Mouse (Mus musculus) hindbrain, embryonic 16.5 days (tissue): Measurements from ENCODE around the gene Rbm42. TPM values are rescaled to one million over a fixed set of nuclear protein-coding genes. Genes with fewer than 3 reads are reported as not detected.

Experiments used
- ATAC-seq: fragments of 200-750 bp; cut with Nextera tagmentation; 2 replicates; pipeline ENCODE4 v1.8.0; 2017; ENCODE audit warnings: moderate TSS enrichment, moderate library complexity
- H3K27ac ChIP-seq: fragments of 300-500 bp; sonication (generic); 2 replicates; pipeline ENCODE4 v1.5.1; 2014; ENCODE audit warnings: low read depth, mild to moderate bottlenecking, control low read depth, low read length, moderate library complexity
- H3K27me3 ChIP-seq: fragments of 300-500 bp; sonication (generic); replicated peaks from 2 replicates; pipeline ENCODE4 v1.6.1; 2014; ENCODE audit warnings: low read length; ENCODE audit not compliant: control insufficient read depth, insufficient read depth
- H3K36me3 ChIP-seq: fragments of 300-500 bp; sonication (generic); 2 replicates; pipeline ENCODE4 v1.6.1; 2014; ENCODE audit warnings: mild to moderate bottlenecking, low read length, moderate library complexity, mixed read lengths; ENCODE audit not compliant: control insufficient read depth, insufficient read depth
- H3K4me1 ChIP-seq: fragments of 300-500 bp; sonication (generic); 2 replicates; pipeline ENCODE4 v1.6.1; 2014; ENCODE audit warnings: low read depth, low read length; ENCODE audit not compliant: control insufficient read depth, insufficient read depth
- H3K4me2 ChIP-seq: fragments of 300-500 bp; sonication (generic); 2 replicates; pipeline ENCODE4 v1.6.1; 2014; ENCODE audit warnings: mild to moderate bottlenecking, low read length, control low read depth, moderate library complexity
- H3K4me3 ChIP-seq: fragments of 300-500 bp; sonication (generic); 2 replicates; pipeline ENCODE4 v1.5.1; 2014; ENCODE audit warnings: mild to moderate bottlenecking, low read length, control low read depth, moderate library complexity
- H3K9ac ChIP-seq: fragments of 300-500 bp; sonication (generic); 2 replicates; pipeline ENCODE4 v1.6.1; 2014; ENCODE audit warnings: low read depth, mild to moderate bottlenecking, control low read depth, low read length, moderate library complexity
- H3K9me3 ChIP-seq: fragments of 300-500 bp; sonication (generic); 2 replicates; pipeline ENCODE4 v1.6.1; 2014; ENCODE audit warnings: mild to moderate bottlenecking, low read length, moderate library complexity; ENCODE audit not compliant: control insufficient read depth
- WGBS: fragments of 180-500 bp; shearing (Covaris S2); extraction: QIAGEN DNeasy Blood & Tissue Kit; methylation state at CpG from one replicate; pipeline ENCODE4 v1.1.7; 2014; 5-methylcytosine and 5-hydroxymethylcytosine counted together
- polyA plus RNA-seq: library from polyadenylated mRNA; unstranded; fragments of >200 nt; fragmentation: Nextera tagmentation; extraction: Ambion mirVana; gene quantifications from 2 replicates; pipeline ENCODE4 v1.2.1, GENCODE M21; 2015

Gene Rbm42
- polyA plus RNA-seq, 1 experiment from 2014 or later: 125 TPM

DNA sequence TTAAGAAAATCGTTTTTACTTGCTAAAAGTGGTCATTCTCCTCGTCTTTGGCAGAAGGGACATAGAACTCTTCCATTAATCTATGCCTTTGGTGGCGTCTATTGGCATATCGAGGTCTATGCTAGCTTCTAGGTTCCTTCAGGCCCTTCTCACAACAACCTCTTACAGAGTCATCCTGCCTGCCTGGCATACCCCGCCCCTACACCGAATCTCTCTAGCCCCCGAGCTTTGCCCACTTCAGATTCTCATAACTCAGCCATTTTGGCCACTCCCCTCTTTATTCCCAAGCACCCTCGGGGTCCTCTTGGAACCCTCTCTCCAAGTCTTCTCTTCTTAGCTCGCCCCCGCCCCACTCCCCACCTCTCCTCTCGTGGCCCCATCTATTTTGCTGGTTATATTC is 15.2 kb upstream of the Rbm42 start:
- Histone ChIP-seq H3K27ac (peak overlapping the region; percentile 84), H3K27me3 (no peaks in the 10 kb centered on the region), H3K4me2 (peak overlapping the region; percentile 93), H3K9me3 (no peaks in the 10 kb centered on the region), H3K36me3 (0 out of 2 replicates have a peak, but pooled peaks cover 3% of the 10 kb centered on the region), H3K9ac (peak overlapping the region; percentile 75), H3K4me1 (peaks cover 10% of the 10 kb centered on the region), H3K4me3 (peak overlapping the region; percentile 72)
- 3% methylated on average over 11 of the region's 11 CpGs for WGBS
- ATAC-seq: peak; percentile 73

DNA sequence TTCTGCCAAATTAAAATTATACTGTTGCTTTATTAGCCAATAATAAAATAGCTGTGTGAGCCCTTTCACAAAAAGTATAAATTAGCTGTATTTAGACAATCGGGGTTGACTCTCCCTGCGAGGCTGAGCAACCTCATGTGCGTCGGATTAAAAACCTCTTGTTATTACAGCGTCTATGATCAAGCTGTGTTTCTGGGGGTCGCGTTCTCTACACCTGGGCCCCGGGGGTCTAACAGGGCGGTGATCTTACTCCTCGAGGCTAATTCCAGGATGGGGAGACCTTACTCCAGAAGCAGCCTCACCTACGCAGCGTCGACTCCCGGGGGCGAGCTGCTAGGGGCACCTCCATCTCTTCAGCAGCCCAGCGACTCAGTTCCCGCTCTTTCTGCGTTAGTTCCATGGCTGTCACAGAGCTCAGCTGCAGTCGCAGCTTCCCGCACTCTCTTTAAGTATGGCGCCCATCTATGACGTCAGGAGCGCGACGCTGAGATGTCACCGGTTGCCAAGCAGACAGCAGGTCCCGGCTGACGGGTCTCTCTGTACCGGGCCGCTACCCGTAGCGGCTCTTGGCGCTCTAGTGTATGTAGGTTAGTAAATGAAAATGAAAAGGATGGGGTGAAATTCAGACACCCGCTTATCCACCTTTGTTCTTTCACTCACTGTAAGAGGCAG is 14.5 kb upstream of the Rbm42 start, which contains the start of gene Haus5:
Haus5 (minus strand) TSS at position 466 of the 672 bp plus-strand sequence.
- H3K27ac ChIP-seq: peak within 1 kb of the TSS; percentile 84
- H3K36me3 ChIP-seq: peaks cover 7% of the 10 kb centered on the region; the same call in 1 of the 2 replicates
- H3K9ac ChIP-seq: peak within 1 kb of the TSS; percentile 75
- H3K9me3 ChIP-seq: no peaks in the 10 kb centered on the region
- peak; percentile 96 for ATAC-seq
- WGBS: under 1% methylated on average over 34 of the region's 34 CpGs
- H3K4me2 ChIP-seq: peak within 1 kb of the TSS; percentile 93
- H3K4me3 ChIP-seq: peak within 1 kb of the TSS; percentile 72
- peaks cover 10% of the 10 kb centered on the region for H3K4me1 ChIP-seq
- H3K27me3 ChIP-seq: no peaks in the 10 kb centered on the region

DNA sequence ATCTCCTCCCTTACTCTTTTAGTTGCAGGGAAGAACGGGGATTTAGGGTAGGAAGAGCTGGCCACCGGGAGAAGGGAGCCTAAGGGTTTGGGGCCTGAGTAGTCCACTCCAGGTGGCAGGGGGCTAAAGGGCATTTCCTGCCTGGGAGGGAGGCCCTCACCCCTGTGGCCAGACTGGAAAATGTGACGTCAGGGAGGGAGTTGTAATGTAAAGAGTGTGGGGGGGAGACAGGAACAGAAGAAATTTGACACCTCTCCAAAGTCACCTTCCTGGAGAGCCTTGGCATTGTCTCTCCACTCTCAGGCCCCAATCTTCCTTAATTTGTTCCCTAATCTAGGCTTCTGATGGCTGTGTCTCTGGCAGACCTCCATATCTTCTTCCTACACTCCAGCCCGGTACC is 11.0 kb downstream of the Rbm42 start:
- H3K27me3 ChIP-seq: peaks cover 26% of the 10 kb centered on the region
- no peak for ATAC-seq
- H3K36me3 ChIP-seq: peaks cover 31% of the 10 kb centered on the region

DNA sequence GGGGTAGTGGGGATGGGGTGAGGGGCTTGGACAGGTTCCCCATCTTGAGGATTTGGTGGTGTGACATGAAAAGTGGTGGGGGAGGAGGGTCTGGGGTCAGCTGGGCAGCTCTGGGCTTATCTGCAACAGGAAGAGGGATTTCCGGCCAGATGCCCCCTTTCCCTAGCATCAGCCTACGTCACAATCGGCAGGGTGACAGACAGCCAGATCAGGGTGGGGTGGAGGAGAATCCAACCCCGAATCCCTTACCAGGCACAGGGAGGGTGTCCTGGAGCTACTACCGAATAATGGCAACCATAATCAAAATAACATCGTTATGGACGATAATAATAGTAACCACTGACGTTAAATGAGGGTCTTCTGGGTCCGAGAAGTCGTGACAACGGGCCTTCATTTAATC is 13.7 kb downstream of the Rbm42 start:
- Histone ChIP-seq H3K9me3 (no peaks in the 10 kb centered on the region), H3K36me3 (peaks cover 13% of the 10 kb centered on the region), H3K27ac (no peak overlapping the region), H3K9ac (no peak overlapping the region), H3K27me3 (peaks cover 45% of the 10 kb centered on the region), H3K4me1 (peaks cover 3% of the 10 kb centered on the region; the same call in 1 of the 2 replicates), H3K4me2 (no peak overlapping the region), H3K4me3 (no peak overlapping the region)
- 31% methylated on average over 11 of the region's 11 CpGs for WGBS
- ATAC-seq: no peak

More for the DNA sequence above, 11.0 kb downstream of the Rbm42 start:
- WGBS: 31% methylated on average over 4 of the region's 4 CpGs
- Histone ChIP-seq H3K4me1 (peaks cover 3% of the 10 kb centered on the region; the same call in 1 of the 2 replicates), H3K4me3 (no peak overlapping the region), H3K27ac (no peak overlapping the region), H3K9me3 (no peaks in the 10 kb centered on the region), H3K9ac (no peak overlapping the region), H3K4me2 (no peak overlapping the region)

DNA sequence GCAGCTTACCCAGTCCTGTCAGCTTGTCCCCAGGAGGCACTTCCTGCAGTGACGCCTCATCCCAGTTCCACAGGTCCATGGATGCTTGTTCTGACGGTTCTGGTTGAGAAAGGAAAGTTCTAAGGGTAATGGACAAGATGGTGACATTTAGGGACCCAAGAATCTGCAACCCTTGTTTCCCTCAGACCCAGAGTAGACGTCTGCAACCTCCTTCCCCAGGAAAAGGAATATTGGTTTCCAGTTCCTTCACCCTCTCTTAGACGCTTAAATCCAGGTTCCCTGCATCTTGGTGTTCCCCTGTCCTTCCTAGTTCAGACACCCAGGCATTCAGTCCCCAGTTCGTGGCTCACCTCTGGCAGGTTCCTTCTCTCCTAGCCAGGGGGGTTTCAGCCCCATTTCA is 14.4 kb downstream of the Rbm42 start, which contains the start of gene Etv2:
Etv2 (minus strand) TSS at position 101 of the 400 bp plus-strand sequence.
- peaks cover 7% of the 10 kb centered on the region for H3K36me3 ChIP-seq
- H3K4me3 ChIP-seq: no peak within 1 kb of the TSS
- no peak within 1 kb of the TSS for H3K27ac ChIP-seq
- H3K4me1 ChIP-seq: peaks cover 3% of the 10 kb centered on the region; the same call in 1 of the 2 replicates
- H3K9me3 ChIP-seq: no peaks in the 10 kb centered on the region
- peak within 1 kb of the TSS; percentile 18; the same call in 1 of the 2 replicates for H3K4me2 ChIP-seq
- H3K9ac ChIP-seq: no peak within 1 kb of the TSS
- WGBS: 1% methylated on average over 5 of the region's 5 CpGs
- ATAC-seq: no peak
- peaks cover 45% of the 10 kb centered on the region for H3K27me3 ChIP-seq

DNA sequence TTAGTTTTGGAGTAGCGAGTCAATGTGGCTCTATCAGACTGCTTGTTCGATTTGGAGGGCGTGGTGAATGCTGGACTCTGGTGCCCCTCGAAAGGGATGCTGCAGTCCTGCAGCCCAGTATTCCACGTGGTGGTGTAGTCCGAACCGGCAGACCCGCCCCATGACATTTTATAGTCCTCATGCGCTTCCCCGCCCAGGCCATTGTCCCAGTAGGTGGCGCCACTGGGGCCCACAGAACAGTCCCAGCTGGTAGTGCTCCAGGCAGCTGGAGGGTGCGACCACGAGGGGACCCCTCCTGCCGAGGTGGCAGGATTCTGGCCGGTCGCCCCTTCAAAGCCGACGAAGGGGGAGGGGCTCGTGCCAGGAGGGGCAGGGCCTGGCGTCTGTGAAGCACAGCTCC is 15.5 kb downstream of the Rbm42 start:
- no peak overlapping the region for H3K9ac ChIP-seq
- H3K9me3 ChIP-seq: no peaks in the 10 kb centered on the region
- WGBS: under 1% methylated on average over 20 of the region's 20 CpGs
- H3K36me3 ChIP-seq: no peaks in the 10 kb centered on the region
- peaks cover 3% of the 10 kb centered on the region; the same call in 1 of the 2 replicates for H3K4me1 ChIP-seq
- no peak overlapping the region for H3K27ac ChIP-seq
- H3K27me3 ChIP-seq: peaks cover 47% of the 10 kb centered on the region
- no peak overlapping the region for H3K4me3 ChIP-seq
- ATAC-seq: no peak
- H3K4me2 ChIP-seq: peak overlapping the region; percentile 18; the same call in 1 of the 2 replicates

DNA sequence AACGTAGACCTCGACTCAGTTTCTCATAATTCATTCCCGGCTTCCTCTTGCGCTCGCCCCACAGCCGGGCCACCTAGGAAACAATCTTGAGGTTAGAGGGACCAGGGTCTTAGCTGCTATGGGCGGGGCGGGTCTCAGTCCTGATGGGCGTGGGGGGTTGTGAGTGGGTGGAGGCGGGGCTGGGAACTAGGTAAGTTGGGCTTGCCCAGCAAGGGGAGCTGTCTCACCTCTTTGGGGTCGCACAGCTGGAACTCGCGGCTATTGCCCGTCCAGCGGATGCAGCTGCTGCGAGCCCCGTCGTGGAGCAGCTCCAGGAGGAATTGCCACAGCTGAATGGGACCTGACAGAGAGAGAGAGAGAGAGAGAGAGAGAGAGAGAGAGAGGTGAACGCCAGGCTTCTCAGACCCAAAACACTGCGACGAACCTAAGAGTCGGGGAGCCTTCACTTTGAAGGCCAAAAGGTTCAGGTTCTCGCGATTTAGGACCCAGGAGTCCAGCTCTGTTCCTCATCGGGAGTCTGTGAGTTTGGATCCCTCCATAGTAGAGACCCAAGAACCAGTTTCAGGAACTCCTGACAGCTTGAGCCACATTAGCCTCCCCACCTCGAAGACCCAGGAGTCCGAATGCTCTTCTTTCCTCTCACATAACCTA is 16.2 kb downstream of the Rbm42 start:
- H3K27me3 ChIP-seq: peaks cover 47% of the 10 kb centered on the region

DNA sequence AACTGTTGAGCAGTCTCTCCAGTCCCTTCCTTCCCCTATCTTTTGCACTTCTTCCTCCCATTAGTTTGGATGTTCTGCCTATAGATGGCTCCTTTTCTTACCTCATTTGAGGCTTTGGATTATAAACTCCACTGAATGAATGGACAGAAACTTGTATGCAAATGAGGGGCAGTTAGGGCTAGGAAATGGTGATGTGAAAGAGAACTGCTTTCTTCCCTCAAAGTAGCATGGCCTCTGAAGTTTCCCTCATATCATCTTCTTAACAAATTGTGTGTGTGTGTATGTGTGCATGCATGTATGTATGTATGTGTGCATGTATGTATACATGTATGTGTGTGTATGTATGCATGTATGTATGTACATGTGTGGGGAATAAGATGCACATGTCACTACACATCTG is 21.1 kb downstream of the Rbm42 start:
- Histone ChIP-seq H3K4me1 (peaks cover 9% of the 10 kb centered on the region), H3K27me3 (peaks cover 20% of the 10 kb centered on the region), H3K4me3 (no peak overlapping the region), H3K27ac (no peak overlapping the region), H3K9me3 (no peaks in the 10 kb centered on the region), H3K9ac (no peak overlapping the region), H3K4me2 (no peak overlapping the region), H3K36me3 (peaks cover 3% of the 10 kb centered on the region; the same call in 1 of the 2 replicates)
- ATAC-seq: no peak

More for the DNA sequence above, 16.2 kb downstream of the Rbm42 start:
- H3K4me3 ChIP-seq: no peak overlapping the region
- no peaks in the 10 kb centered on the region for H3K36me3 ChIP-seq
- H3K4me2 ChIP-seq: no peak overlapping the region
- no peak for ATAC-seq
- WGBS: 7% methylated on average over 27 of the region's 27 CpGs
- H3K4me1 ChIP-seq: peaks cover 3% of the 10 kb centered on the region; the same call in 1 of the 2 replicates
- no peaks in the 10 kb centered on the region for H3K9me3 ChIP-seq
- H3K27ac ChIP-seq: no peak overlapping the region
- no peak overlapping the region; the same call in 1 of the 2 replicates for H3K9ac ChIP-seq

DNA sequence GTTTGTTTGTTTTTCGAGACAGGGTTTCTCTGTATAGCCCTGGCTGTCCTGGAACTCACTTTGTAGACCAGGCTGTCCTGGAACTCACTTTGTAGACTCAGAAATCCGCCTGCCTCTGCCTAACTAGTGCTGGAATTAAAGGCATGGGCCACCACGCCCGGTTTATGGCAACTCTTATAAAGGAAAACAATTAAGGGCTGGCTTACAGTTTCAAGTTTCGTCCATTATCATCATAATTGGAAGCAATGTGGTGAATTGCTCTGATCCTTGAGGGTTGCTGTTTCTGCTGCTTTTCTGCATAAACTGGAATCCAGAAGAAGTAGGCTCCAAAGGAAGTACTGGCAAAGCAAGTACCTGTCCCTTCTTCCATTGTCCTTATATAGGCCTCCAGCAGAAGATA is 23.5 kb downstream of the Rbm42 start:
- WGBS: 93% methylated on average over 5 of the region's 5 CpGs
- Histone ChIP-seq H3K4me1 (peaks cover 9% of the 10 kb centered on the region), H3K9ac (no peak overlapping the region), H3K9me3 (no peaks in the 10 kb centered on the region), H3K4me2 (no peak overlapping the region; the same call in 1 of the 2 replicates), H3K27ac (no peak overlapping the region), H3K36me3 (peaks cover 17% of the 10 kb centered on the region), H3K27me3 (peaks cover 2% of the 10 kb centered on the region; the same call in 1 of the 2 replicates), H3K4me3 (no peak overlapping the region)
- no peak for ATAC-seq
